In genomic region chr2:34914823-34915082, GRCm38 (mm10) we compare ENCODE assay signal across 8 mouse cellular contexts. TPM values are rescaled to one million over a fixed set of nuclear protein-coding genes. Genes with fewer than 3 reads are reported as not detected.
A peak's percentile ranks its signal among the peaks of the same experiment; 100 is the strongest.
DNase-seq lines count a peak whose midpoint lies in the region; ATAC-seq lines count a peak whose summit lies in the region.

No protein-coding gene starts in this region.

- DNase-seq in hindbrain, embryonic 10.5 days (ENCODE audit: low spot score) = no peak
- no peak for DNase-seq in hindbrain, embryonic 11.5 days (ENCODE audit: low spot score)
- DNase-seq in midbrain, embryonic 14.5 days = no peak
- DNase-seq in gastrocnemius, postnatal 36 days = no peak
- DNase-seq in Muller cell, postnatal 12 days (ENCODE audit: inconsistent ontology term) = no peak
- DNase-seq in spleen, adult 12 weeks (ENCODE audit: low spot score) = no peak

- 12% methylated on average over 2 of the region's 2 CpGs for WGBS in hindbrain, embryonic 10.5 days
- 19% methylated on average over 2 of the region's 2 CpGs for WGBS in hindbrain, embryonic 11.5 days
- 14% methylated on average over 2 of the region's 2 CpGs for WGBS in hindbrain, embryonic 15.5 days
- WGBS in midbrain, embryonic 14.5 days = 12% methylated on average over 2 of the region's 2 CpGs

- ATAC-seq in hindbrain, embryonic 11.5 days (ENCODE audit: low FRiP score) = no peak
- no peak for ATAC-seq in hindbrain, embryonic 15.5 days (ENCODE audit: low FRiP score, low read depth)
- ATAC-seq in midbrain, embryonic 14.5 days (ENCODE audit: low FRiP score, low TSS enrichment) = no peak

- H3K36me3 ChIP-seq in hindbrain, embryonic 10.5 days = no peaks in the 10 kb centered on the region
- H3K36me3 ChIP-seq in hindbrain, embryonic 11.5 days (ENCODE audit: control insufficient read depth, insufficient read depth, low read length) = no peaks in the 10 kb centered on the region
- H3K36me3 ChIP-seq in hindbrain, embryonic 15.5 days = no peaks in the 10 kb centered on the region
- no peaks in the 10 kb centered on the region for H3K36me3 ChIP-seq in midbrain, embryonic 14.5 days (ENCODE audit: control insufficient read depth, insufficient read depth, low read length)

- peaks cover 28% of the 10 kb centered on the region for H3K4me1 ChIP-seq in hindbrain, embryonic 10.5 days (replicated peaks)
- peaks cover 2% of the 10 kb centered on the region; the same call in 1 of the 2 replicates for H3K4me1 ChIP-seq in hindbrain, embryonic 11.5 days (replicated peaks; ENCODE audit: control insufficient read depth, insufficient read depth, low read length)
- no peaks in the 10 kb centered on the region for H3K4me1 ChIP-seq in brown adipose tissue, adult 24 weeks (ENCODE audit: control insufficient read depth, insufficient read depth, insufficient read length, low read length)
- H3K4me1 ChIP-seq in hindbrain, embryonic 15.5 days (replicated peaks) = peaks cover 19% of the 10 kb centered on the region
- 0 out of 2 replicates have a peak, but pooled peaks cover 4% of the 10 kb centered on the region for H3K4me1 ChIP-seq in midbrain, embryonic 14.5 days (ENCODE audit: control insufficient read depth, insufficient read depth, low read length)

- no peaks in the 10 kb centered on the region for H3K9me3 ChIP-seq in hindbrain, embryonic 10.5 days
- H3K9me3 ChIP-seq in hindbrain, embryonic 11.5 days (ENCODE audit: control insufficient read depth, low read length) = no peaks in the 10 kb centered on the region
- no peaks in the 10 kb centered on the region for H3K9me3 ChIP-seq in hindbrain, embryonic 15.5 days
- no peaks in the 10 kb centered on the region for H3K9me3 ChIP-seq in midbrain, embryonic 14.5 days (ENCODE audit: control insufficient read depth, low read length)

- peak overlapping the region; percentile 76; the same call in 1 of the 2 replicates for H3K4me3 ChIP-seq in hindbrain, embryonic 10.5 days
- no peak overlapping the region for H3K4me3 ChIP-seq in hindbrain, embryonic 11.5 days (ENCODE audit: low read depth, low read length)
- 0 out of 2 replicates have a peak overlapping the region, but pooled peaks have one; percentile 54 for H3K4me3 ChIP-seq in brown adipose tissue, adult 24 weeks (ENCODE audit: insufficient read depth, low read depth, low read length)
- peak overlapping the region; percentile 52; the same call in 1 of the 2 replicates for H3K4me3 ChIP-seq in hindbrain, embryonic 15.5 days
- H3K4me3 ChIP-seq in midbrain, embryonic 14.5 days (replicated peaks; ENCODE audit: low read depth, low read length) = no peak overlapping the region

- intact Hi-C loops in gastrocnemius, postnatal 36 days (cut with DNase I) = no loop called here

- H3K4me2 ChIP-seq in hindbrain, embryonic 11.5 days (replicated peaks; ENCODE audit: low read depth, low read length) = no peak overlapping the region
- peak overlapping the region; percentile 84 for H3K4me2 ChIP-seq in hindbrain, embryonic 15.5 days
- H3K4me2 ChIP-seq in midbrain, embryonic 14.5 days (ENCODE audit: low read length) = peak overlapping the region; percentile 97; the same call in 1 of the 2 replicates

- H3K27me3 ChIP-seq in hindbrain, embryonic 10.5 days (ENCODE audit: insufficient read depth, poor library complexity, severe bottlenecking) = peaks cover 62% of the 10 kb centered on the region
- H3K27me3 ChIP-seq in hindbrain, embryonic 11.5 days (ENCODE audit: control insufficient read depth, insufficient read depth, low read length) = peaks cover 23% of the 10 kb centered on the region
- H3K27me3 ChIP-seq in hindbrain, embryonic 15.5 days = peaks cover 24% of the 10 kb centered on the region
- H3K27me3 ChIP-seq in midbrain, embryonic 14.5 days (ENCODE audit: control insufficient read depth, insufficient read depth, low read length) = peaks cover 15% of the 10 kb centered on the region

- no peak overlapping the region; the same call in 1 of the 2 replicates for H3K27ac ChIP-seq in hindbrain, embryonic 10.5 days
- no peak overlapping the region for H3K27ac ChIP-seq in hindbrain, embryonic 11.5 days (ENCODE audit: low read depth, low read length)
- no peak overlapping the region for H3K27ac ChIP-seq in brown adipose tissue, adult 24 weeks (replicated peaks; ENCODE audit: low read depth, low read length)
- no peak overlapping the region for H3K27ac ChIP-seq in hindbrain, embryonic 15.5 days (replicated peaks)
- no peak overlapping the region for H3K27ac ChIP-seq in midbrain, embryonic 14.5 days (replicated peaks; ENCODE audit: low read depth, low read length)

- H3K9ac ChIP-seq in hindbrain, embryonic 11.5 days (ENCODE audit: low read depth, low read length) = no peak overlapping the region
- no peak overlapping the region for H3K9ac ChIP-seq in hindbrain, embryonic 15.5 days
- H3K9ac ChIP-seq in midbrain, embryonic 14.5 days (replicated peaks; ENCODE audit: low read length) = no peak overlapping the region

RNA-seq across cellular contexts. Expression of gene Phf19, which starts 0.9 kb away (rescaled TPM):
- polyA plus RNA-seq in hindbrain, embryonic 10.5 days (2016; fragmentation: Nextera tagmentation; extraction: Ambion mirVana) = 1.9 and 2.1 TPM in 2 replicates
- 1.7 and 2.3 TPM in 2 replicates for polyA plus RNA-seq in hindbrain, embryonic 11.5 days (2014; fragmentation: Nextera tagmentation; extraction: Ambion mirVana)
- 2.3 and 2.4 TPM in 2 replicates for polyA plus RNA-seq in brown adipose tissue, adult 24 weeks (2012; ENCODE audit: insufficient read depth, insufficient read length, missing spikeins)
- polyA plus RNA-seq in hindbrain, embryonic 15.5 days (2015; fragmentation: Nextera tagmentation; extraction: Ambion mirVana) = 2.1 and 2.3 TPM in 2 replicates
- 0.93 and 1.6 TPM in 2 replicates for polyA plus RNA-seq in midbrain, embryonic 14.5 days (2014; fragmentation: Nextera tagmentation; extraction: Ambion mirVana)
- under 1 TPM; 0.38 to 0.64 TPM for total RNA-seq in gastrocnemius, postnatal 36 days (2021)

RNA-seq across cellular contexts. Expression of gene Psmd5, which starts 40.0 kb away (rescaled TPM):
- 114 and 136 TPM in 2 replicates for polyA plus RNA-seq in hindbrain, embryonic 10.5 days (2016; fragmentation: Nextera tagmentation; extraction: Ambion mirVana)
- polyA plus RNA-seq in hindbrain, embryonic 11.5 days (2014; fragmentation: Nextera tagmentation; extraction: Ambion mirVana) = 118 TPM in 2 replicates
- polyA plus RNA-seq in brown adipose tissue, adult 24 weeks (2012; ENCODE audit: insufficient read depth, insufficient read length, missing spikeins) = 33.2 and 33.9 TPM in 2 replicates
- 97.3 and 97.9 TPM in 2 replicates for polyA plus RNA-seq in hindbrain, embryonic 15.5 days (2015; fragmentation: Nextera tagmentation; extraction: Ambion mirVana)
- polyA plus RNA-seq in midbrain, embryonic 14.5 days (2014; fragmentation: Nextera tagmentation; extraction: Ambion mirVana) = 107 and 112 TPM in 2 replicates
- total RNA-seq in gastrocnemius, postnatal 36 days (2021) = 10 to 100 TPM in 1 of 2 experiments, 1 to 10 TPM in 1; 8.8 to 13.3 TPM

RNA-seq across cellular contexts. Expression of gene Cutal, which starts 40.6 kb away (rescaled TPM):
- polyA plus RNA-seq in hindbrain, embryonic 10.5 days (2016; fragmentation: Nextera tagmentation; extraction: Ambion mirVana) = 0.16 TPM in 1 of 2 replicates, not detected in the other
- polyA plus RNA-seq in hindbrain, embryonic 11.5 days (2014; fragmentation: Nextera tagmentation; extraction: Ambion mirVana) = not detected in 2 replicates
- polyA plus RNA-seq in brown adipose tissue, adult 24 weeks (2012; ENCODE audit: insufficient read depth, insufficient read length, missing spikeins) = not detected in 2 replicates
- polyA plus RNA-seq in hindbrain, embryonic 15.5 days (2015; fragmentation: Nextera tagmentation; extraction: Ambion mirVana) = 0.32 and 0.39 TPM in 2 replicates
- polyA plus RNA-seq in midbrain, embryonic 14.5 days (2014; fragmentation: Nextera tagmentation; extraction: Ambion mirVana) = 0.59 TPM in 1 of 2 replicates, not detected in the other
- under 1 TPM in 1 of 2 experiments, not detected in 1; 0.39 TPM for total RNA-seq in gastrocnemius, postnatal 36 days (2021)

RNA-seq across cellular contexts. Expression of gene Traf1, which starts 46.8 kb away (rescaled TPM):
- polyA plus RNA-seq in hindbrain, embryonic 10.5 days (2016; fragmentation: Nextera tagmentation; extraction: Ambion mirVana) = 0.27 and 0.67 TPM in 2 replicates
- 0.28 and 0.40 TPM in 2 replicates for polyA plus RNA-seq in hindbrain, embryonic 11.5 days (2014; fragmentation: Nextera tagmentation; extraction: Ambion mirVana)
- not detected in 2 replicates for polyA plus RNA-seq in brown adipose tissue, adult 24 weeks (2012; ENCODE audit: insufficient read depth, insufficient read length, missing spikeins)
- 2.0 and 2.2 TPM in 2 replicates for polyA plus RNA-seq in hindbrain, embryonic 15.5 days (2015; fragmentation: Nextera tagmentation; extraction: Ambion mirVana)
- 0.87 and 3.3 TPM in 2 replicates for polyA plus RNA-seq in midbrain, embryonic 14.5 days (2014; fragmentation: Nextera tagmentation; extraction: Ambion mirVana)
- total RNA-seq in gastrocnemius, postnatal 36 days (2021) = 1 to 10 TPM in 1 of 2 experiments, under 1 TPM in 1; 0.76 to 1.1 TPM

Comparison
In these comparisons a context has a peak if more than half of its experiments do, and no peak if none do; other contexts are left out.
1. H3K4me3 ChIP-seq: peak in hindbrain, embryonic 10.5 days (single experiment), brown adipose tissue, adult 24 weeks (single experiment) and hindbrain, embryonic 15.5 days (single experiment); none in hindbrain, embryonic 11.5 days (single experiment) and midbrain, embryonic 14.5 days (single experiment).